Mouse (Mus musculus): ENCODE results near the gene Gjb6.

DNA sequence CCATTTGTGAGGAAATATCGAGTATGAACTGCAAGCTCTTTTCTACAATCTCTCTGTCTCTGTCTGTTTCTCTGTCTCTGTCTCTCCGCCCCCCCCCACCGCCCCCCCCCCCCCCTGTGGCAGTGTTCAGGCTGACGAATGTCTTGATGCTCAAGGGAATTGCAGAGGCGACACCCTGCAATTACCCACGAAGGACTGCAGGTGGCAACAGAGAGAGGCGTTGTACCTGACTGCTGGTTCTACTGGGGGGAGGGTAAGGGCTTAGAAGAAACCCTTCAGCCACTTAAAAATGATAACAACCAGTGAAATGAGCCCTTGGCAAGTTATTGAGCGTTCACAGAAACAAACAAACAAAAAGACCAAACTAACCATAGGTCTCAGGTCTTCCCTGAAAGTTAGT, 40.4 kb downstream of the Gjb6 start:
- TF ChIP-seq CTCF (IDR thresholded peaks at IDR 0.05; ENCODE audit: borderline replicate concordance, insufficient read depth, low read depth, low read length) (peak; percentile 60), POLR2A (IDR thresholded peaks at IDR 0.05; ENCODE audit: borderline replicate concordance, insufficient read depth, low read length) (no peak)

Data from cerebellum, adult 2 months (tissue).